Mouse (Mus musculus) erythroblast, embryonic 14.5 days (primary cell): ENCODE measurements around the gene Hras. TPM values are rescaled to one million over a fixed set of nuclear protein-coding genes. Genes with fewer than 3 reads are reported as not detected.

Source experiments
- H3K27me3 ChIP-seq: 2 replicates; pipeline ENCODE4 v1.6.1; 2012; ENCODE audit warnings: inconsistent platforms; ENCODE audit not compliant: control insufficient read depth
- H3K36me3 ChIP-seq: 2 replicates; pipeline ENCODE4 v1.6.1; 2012; ENCODE audit warnings: mild to moderate bottlenecking, inconsistent platforms; ENCODE audit not compliant: control insufficient read depth
- H3K4me1 ChIP-seq: 2 replicates; pipeline ENCODE4 v1.6.1; 2012; ENCODE audit warnings: inconsistent platforms; ENCODE audit not compliant: control insufficient read depth
- H3K4me3 ChIP-seq: replicated peaks from 2 replicates; pipeline ENCODE3; 2012; ENCODE audit warnings: moderate library complexity, mild to moderate bottlenecking, inconsistent platforms
- H3K9me3 ChIP-seq: 2 replicates; pipeline ENCODE4 v1.6.1; 2012; ENCODE audit warnings: low read length, inconsistent platforms, mixed read lengths; ENCODE audit not compliant: control insufficient read depth
- GATA1 ChIP-seq: IDR thresholded peaks from 2 replicates; pipeline ENCODE4 v1.6.1; 2012; ENCODE audit warnings: low read length, inconsistent platforms, mixed read lengths
- TAL1 ChIP-seq: IDR thresholded peaks from 3 replicates; pipeline ENCODE4 v1.6.1; 2012; ENCODE audit warnings: low read length, inconsistent platforms, mixed read lengths
- polyA plus RNA-seq: library from polyadenylated mRNA; stranded (reverse); fragments of >175 nt; gene quantifications from 2 replicates; pipeline ENCODE4 v1.2.3, GENCODE M21; 2012

Hras gene
- polyA plus RNA-seq, 1 experiment = 34.0 TPM

DNA sequence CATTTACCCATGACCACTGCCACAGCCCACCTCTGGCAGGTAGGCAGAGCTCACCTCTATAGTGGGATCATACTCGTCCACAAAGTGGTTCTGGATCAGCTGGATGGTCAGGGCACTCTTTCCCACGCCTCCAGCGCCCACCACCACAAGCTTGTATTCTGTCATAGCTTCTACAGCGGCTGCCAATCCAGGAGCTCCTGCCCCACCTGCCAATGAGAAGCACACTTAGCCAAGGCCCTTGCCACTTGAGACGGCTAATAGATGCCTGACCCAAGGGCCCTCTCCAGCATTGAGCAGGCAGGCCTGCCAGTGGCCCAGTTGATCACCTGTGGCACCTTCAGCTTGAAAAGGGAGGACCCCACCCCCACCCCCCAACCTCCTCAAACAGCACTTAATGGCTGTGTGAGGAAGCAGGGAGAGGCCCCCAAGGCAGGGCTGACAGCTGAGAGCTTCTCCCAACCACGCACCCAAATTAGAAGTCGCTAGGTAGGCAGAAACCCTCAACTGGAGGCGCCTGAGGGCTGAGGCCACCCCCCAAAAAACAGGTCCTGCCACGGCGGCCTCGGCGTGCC is 943 bp downstream of the Hras start:
- peak overlapping the region; percentile 78 for H3K4me3 ChIP-seq
- no peaks in the 10 kb centered on the region for H3K9me3 ChIP-seq
- peaks cover 63% of the 10 kb centered on the region for H3K36me3 ChIP-seq
- H3K4me1 ChIP-seq = peaks cover 84% of the 10 kb centered on the region
- TF ChIP-seq GATA1 (no peak), TAL1 (no peak)
- no peaks in the 10 kb centered on the region for H3K27me3 ChIP-seq

GRCm38 (mm10) chr7:141191796-141192685 is 1.8 kb downstream of the Hras start:
- no peaks in the 10 kb centered on the region for H3K9me3 ChIP-seq
- peaks cover 58% of the 10 kb centered on the region for H3K36me3 ChIP-seq
- peak overlapping the region; percentile 78 for H3K4me3 ChIP-seq
- TF ChIP-seq GATA1 = no peak
- peaks cover 78% of the 10 kb centered on the region for H3K4me1 ChIP-seq
- no peaks in the 10 kb centered on the region for H3K27me3 ChIP-seq

DNA sequence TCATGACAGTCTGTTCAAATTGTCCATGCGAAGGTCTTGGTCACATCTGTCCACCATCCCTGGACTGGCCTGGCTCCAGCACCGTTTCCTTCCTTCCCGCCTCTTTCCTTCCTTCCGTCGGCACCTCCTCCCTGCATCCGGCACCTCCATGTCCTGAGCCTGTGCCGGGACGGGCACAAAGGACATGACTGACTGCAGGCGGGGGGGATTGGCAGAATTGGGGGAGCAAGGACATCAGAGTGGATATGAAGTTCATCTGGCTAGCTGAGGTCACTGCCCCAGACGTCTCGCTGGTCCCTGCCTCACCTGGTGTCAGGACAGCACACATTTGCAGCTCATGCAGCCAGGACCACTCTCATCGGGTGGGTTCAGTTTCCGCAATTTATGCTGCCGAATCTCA is 2.8 kb downstream of the Hras start:
- peaks cover 68% of the 10 kb centered on the region for H3K4me1 ChIP-seq
- no peaks in the 10 kb centered on the region for H3K9me3 ChIP-seq
- peaks cover 54% of the 10 kb centered on the region for H3K36me3 ChIP-seq
- no peaks in the 10 kb centered on the region for H3K27me3 ChIP-seq
- TF ChIP-seq GATA1 (no peak), TAL1 (no peak)
- H3K4me3 ChIP-seq = peak overlapping the region; percentile 0

DNA sequence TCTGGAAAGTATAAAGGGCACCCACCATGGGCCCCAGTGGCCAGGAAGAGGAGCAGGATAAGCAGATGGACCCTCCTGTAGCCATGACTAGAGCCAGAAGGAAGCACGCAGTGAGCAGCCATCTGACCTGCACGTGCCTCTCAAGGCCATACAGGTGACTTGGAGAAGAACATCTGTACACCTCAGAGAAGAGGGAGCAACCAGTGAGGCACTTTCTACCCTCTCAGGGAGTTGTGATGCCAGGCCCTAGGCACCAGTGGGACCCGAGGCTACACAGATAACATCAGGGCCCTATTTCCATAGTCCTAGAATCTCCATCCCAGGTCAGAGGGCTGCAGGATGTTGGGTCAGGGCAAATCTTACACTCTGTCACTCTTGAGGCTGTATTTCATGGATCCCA is 3.6 kb downstream of the Hras start:
- H3K9me3 ChIP-seq = no peaks in the 10 kb centered on the region
- no peaks in the 10 kb centered on the region for H3K27me3 ChIP-seq
- no peak overlapping the region for H3K4me3 ChIP-seq
- peaks cover 54% of the 10 kb centered on the region for H3K36me3 ChIP-seq
- TF ChIP-seq GATA1 (no peak), TAL1 (no peak)
- peaks cover 60% of the 10 kb centered on the region for H3K4me1 ChIP-seq

- peaks cover 54% of the 10 kb centered on the region for H3K36me3 ChIP-seq
Observed at GRCm38 (mm10) chr7:141188733-141189132, 5.1 kb downstream of the Hras start.

DNA sequence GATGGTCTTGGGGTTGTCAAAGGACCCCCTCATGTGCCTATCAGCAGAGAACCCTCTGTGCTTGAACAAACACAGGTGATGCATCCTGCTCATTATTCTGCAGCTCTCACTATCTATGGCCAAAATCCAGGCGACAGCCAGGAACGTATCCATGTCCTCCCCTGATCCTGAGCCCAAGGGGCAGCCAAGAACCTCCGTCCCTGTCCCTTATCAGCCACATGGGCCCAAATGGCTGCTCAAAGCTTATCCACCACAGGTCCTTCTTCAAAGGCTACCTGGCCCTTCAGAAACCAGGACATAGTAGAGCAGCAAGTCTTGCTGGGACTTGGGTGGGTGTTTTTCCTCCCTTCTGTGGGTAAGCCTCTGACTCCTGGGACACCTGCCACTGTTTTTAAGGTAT is 5.6 kb downstream of the Hras start:
- TF ChIP-seq GATA1 = no peak
- no peak for TF ChIP-seq TAL1
- H3K27me3 ChIP-seq = no peaks in the 10 kb centered on the region

More at GRCm38 (mm10) chr7:141188733-141189132, 5.1 kb downstream of the Hras start:
- Histone ChIP-seq H3K27me3 (no peaks in the 10 kb centered on the region), H3K4me1 (peaks cover 47% of the 10 kb centered on the region), H3K9me3 (no peaks in the 10 kb centered on the region), H3K4me3 (no peak overlapping the region)
- TF ChIP-seq GATA1 (no peak), TAL1 (no peak)

DNA sequence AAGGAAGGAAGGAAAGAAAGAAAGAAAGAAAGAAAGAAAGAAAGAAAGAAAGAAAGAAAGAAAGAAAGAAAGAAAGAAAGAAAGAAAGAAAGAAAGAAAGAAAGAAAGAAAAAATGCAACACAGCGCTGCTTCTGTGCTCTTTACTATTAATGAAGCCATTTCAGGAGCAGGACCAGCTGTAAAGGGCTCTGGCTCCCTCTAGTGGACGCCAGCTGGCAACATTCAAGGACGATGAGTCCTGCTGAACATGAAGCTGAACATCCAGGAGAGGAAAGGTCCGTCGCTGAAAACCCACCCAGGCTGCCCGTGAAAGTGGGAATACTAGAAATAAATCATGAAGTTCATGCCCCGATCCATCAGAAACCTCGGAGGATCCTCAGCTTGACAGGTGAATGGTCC is 17.6 kb downstream of the Hras start:
- Histone ChIP-seq H3K4me1 (peaks cover 33% of the 10 kb centered on the region), H3K9me3 (peaks cover 2% of the 10 kb centered on the region; the same call in 1 of the 2 replicates), H3K4me3 (no peak overlapping the region), H3K36me3 (no peaks in the 10 kb centered on the region), H3K27me3 (peaks cover 5% of the 10 kb centered on the region)
- TF ChIP-seq TAL1 (no peak), GATA1 (no peak)

More for the DNA sequence above, 5.6 kb downstream of the Hras start:
- Histone ChIP-seq H3K36me3 (peaks cover 54% of the 10 kb centered on the region), H3K9me3 (no peaks in the 10 kb centered on the region), H3K4me3 (no peak overlapping the region), H3K4me1 (peaks cover 46% of the 10 kb centered on the region)

DNA sequence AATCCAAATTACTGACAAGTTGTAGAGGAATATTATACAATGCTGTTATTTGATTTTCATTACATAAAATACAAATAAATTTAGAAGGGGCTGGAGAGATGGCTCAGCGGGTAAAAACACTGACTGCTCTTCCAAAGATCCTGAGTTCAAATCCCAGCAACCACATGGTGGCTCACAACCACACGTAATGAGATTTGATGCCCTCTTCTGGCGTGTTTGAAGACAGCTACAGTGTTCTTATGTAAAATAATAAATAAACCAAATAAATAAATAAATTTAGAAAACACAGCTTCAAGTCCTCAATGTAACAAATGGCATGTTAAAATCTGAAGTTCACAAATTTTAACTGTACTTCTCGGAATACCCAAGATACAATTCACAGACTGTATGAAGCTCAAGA is 18.7 kb downstream of the Hras start:
- Histone ChIP-seq H3K9me3 (peaks cover 2% of the 10 kb centered on the region; the same call in 1 of the 2 replicates), H3K4me1 (peaks cover 44% of the 10 kb centered on the region), H3K27me3 (peaks cover 5% of the 10 kb centered on the region), H3K4me3 (no peak overlapping the region), H3K36me3 (no peaks in the 10 kb centered on the region)
- TF ChIP-seq GATA1 = no peak
- TF ChIP-seq TAL1 = no peak

DNA sequence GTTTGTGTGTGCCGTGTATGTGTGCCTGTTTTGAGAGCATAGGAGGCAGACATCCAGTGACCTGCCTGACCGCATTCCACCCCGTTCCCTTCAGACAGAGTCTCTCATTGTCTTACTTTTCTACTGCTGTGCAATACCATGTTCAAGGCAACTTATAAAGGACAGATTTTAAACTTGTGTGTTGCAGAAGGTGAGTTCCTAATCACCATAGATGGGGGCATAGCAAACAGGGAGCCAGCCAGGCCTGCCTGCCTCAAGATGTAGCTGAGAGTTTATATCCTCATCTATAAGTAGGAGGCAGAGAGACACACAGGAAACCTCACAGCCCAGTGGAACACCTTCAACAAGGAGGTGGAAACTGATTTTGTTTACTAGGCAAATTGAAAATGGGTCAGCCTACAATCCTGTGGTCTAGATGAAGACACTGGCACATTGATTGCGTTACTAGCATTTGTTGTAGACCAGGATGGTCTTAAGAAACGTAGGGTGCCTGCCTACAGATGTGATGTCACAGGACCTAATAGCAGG is 20.4 kb downstream of the Hras start:
- peak overlapping the region; percentile 77 for H3K4me3 ChIP-seq
- no peaks in the 10 kb centered on the region for H3K36me3 ChIP-seq
- peaks cover 5% of the 10 kb centered on the region for H3K27me3 ChIP-seq
- no peak for TF ChIP-seq GATA1
- TF ChIP-seq TAL1 = no peak
- peaks cover 2% of the 10 kb centered on the region; the same call in 1 of the 2 replicates for H3K9me3 ChIP-seq
- peaks cover 61% of the 10 kb centered on the region for H3K4me1 ChIP-seq
